Mouse (Mus musculus): ENCODE data around the gene Nfia.

GRCm38 (mm10) chr4:98118126-98118525 lies 345.6 kb downstream of the Nfia start:
- TF ChIP-seq CTCF (IDR thresholded peaks at IDR 0.05; ENCODE audit: insufficient read depth, low read depth, low read length) (no peak), POLR2A (IDR thresholded peaks at IDR 0.05; ENCODE audit: insufficient read depth, low read depth, low read length) (no peak)
